Mouse (Mus musculus): ENCODE measurements at regions not wholly inside any gene's neighbourhood (a gene's known extent, or its start where the extent isn't known, plus 50 kb on each side); places are given as distances from the start of the nearest gene placed in this dataset.

GRCm38 (mm10) chr2:50932936-50933335, 216.0 kb downstream of the Rnd3 start:
- DNase-seq (ENCODE audit: low spot score): no peak

- no peak for DNase-seq (ENCODE audit: low spot score)
These were observed 227.9 kb downstream of the Rnd3 start for GRCm38 (mm10) chr2:50921002-50921401.

GRCm38 (mm10) chr2:50916323-50917221, 232.3 kb downstream of the Rnd3 start:
- DNase-seq (ENCODE audit: low spot score): no peak

- DNase-seq (ENCODE audit: low spot score): no peak
These were observed 233.8 kb downstream of the Rnd3 start for GRCm38 (mm10) chr2:50915149-50915548.

- DNase-seq (ENCODE audit: low spot score): no peak
These were observed 234.7 kb downstream of the Rnd3 start for GRCm38 (mm10) chr2:50914176-50914575.

GRCm38 (mm10) chr2:50908762-50909161, 240.1 kb downstream of the Rnd3 start:
- no peak for DNase-seq (ENCODE audit: low spot score)

- DNase-seq (ENCODE audit: low spot score): no peak
These were observed 246.2 kb downstream of the Rnd3 start for GRCm38 (mm10) chr2:50902701-50903100.

- DNase-seq (ENCODE audit: low spot score): no peak
These were observed 246.7 kb downstream of the Rnd3 start for GRCm38 (mm10) chr2:50902220-50902619.

GRCm38 (mm10) chr2:50888992-50889391, 259.9 kb downstream of the Rnd3 start:
- DNase-seq (ENCODE audit: low spot score): no peak

GRCm38 (mm10) chr2:50887954-50888353, 261.0 kb downstream of the Rnd3 start:
- DNase-seq (ENCODE audit: low spot score): no peak

- no peak for DNase-seq (ENCODE audit: low spot score)
These were observed 263.0 kb downstream of the Rnd3 start for GRCm38 (mm10) chr2:50885924-50886315.

- no peak for DNase-seq (ENCODE audit: low spot score)
These were observed 263.5 kb downstream of the Rnd3 start for GRCm38 (mm10) chr2:50885280-50885923.

- no peak for DNase-seq (ENCODE audit: low spot score)
These were observed 267.3 kb downstream of the Rnd3 start for GRCm38 (mm10) chr2:50881514-50882038.

GRCm38 (mm10) chr2:50880806-50881205, 268.1 kb downstream of the Rnd3 start:
- no peak for DNase-seq (ENCODE audit: low spot score)

GRCm38 (mm10) chr2:50877716-50878115, 271.2 kb downstream of the Rnd3 start:
- no peak for DNase-seq (ENCODE audit: low spot score)

GRCm38 (mm10) chr2:50875072-50875471, 273.8 kb downstream of the Rnd3 start:
- no peak for DNase-seq (ENCODE audit: low spot score)

- no peak for DNase-seq (ENCODE audit: low spot score)
These were observed 295.2 kb downstream of the Rnd3 start for GRCm38 (mm10) chr2:50853538-50854244.

- no peak for DNase-seq (ENCODE audit: low spot score)
These were observed 296.4 kb downstream of the Rnd3 start for GRCm38 (mm10) chr2:50852413-50852919.

- no peak for DNase-seq (ENCODE audit: low spot score)
These were observed 298.8 kb downstream of the Rnd3 start for GRCm38 (mm10) chr2:50850071-50850470.

- no peak for DNase-seq (ENCODE audit: low spot score)
These were observed 307.0 kb downstream of the Rnd3 start for GRCm38 (mm10) chr2:50841881-50842280.

GRCm38 (mm10) chr2:50835511-50836320, 313.2 kb downstream of the Rnd3 start:
- no peak for DNase-seq (ENCODE audit: low spot score)
